Mouse (Mus musculus) liver, postnatal 0 days (tissue): ENCODE measurements around the gene Dmac2. TPM values are rescaled to one million over a fixed set of nuclear protein-coding genes. Genes with fewer than 3 reads are reported as not detected.
A peak's percentile ranks its signal among the peaks of the same experiment; 100 is the strongest.

ENCODE experiments used
- ATAC-seq: fragments of 200-750 bp; cut with Nextera tagmentation; 2 replicates; pipeline ENCODE4 v1.8.0; 2017; ENCODE audit warnings: mild to moderate bottlenecking, moderate library complexity
- DNase-seq: peaks from one replicate; pipeline ENCODE4 v3.0.0-alpha.2; 2016
- H3K27ac ChIP-seq: fragments of 300-500 bp; sonication (generic); 2 replicates; pipeline ENCODE4 v1.5.1; 2014; ENCODE audit warnings: antibody characterized with exemption, moderate library complexity, mild to moderate bottlenecking, low read depth
- H3K27me3 ChIP-seq: fragments of 300-500 bp; sonication (generic); 2 replicates; pipeline ENCODE4 v1.6.1; 2014; ENCODE audit warnings: low read length, control low read depth, mixed read lengths; ENCODE audit not compliant: insufficient read depth
- H3K36me3 ChIP-seq: fragments of 300-500 bp; sonication (generic); replicated peaks from 2 replicates; pipeline ENCODE4 v1.6.1; 2014; ENCODE audit warnings: mild to moderate bottlenecking, control low read depth, low read length, moderate library complexity, mixed read lengths; ENCODE audit not compliant: insufficient read depth
- H3K4me1 ChIP-seq: fragments of 300-500 bp; sonication (generic); 2 replicates; pipeline ENCODE4 v1.6.1; 2014; ENCODE audit warnings: antibody characterized with exemption, mild to moderate bottlenecking, control low read depth; ENCODE audit not compliant: insufficient read depth
- H3K4me2 ChIP-seq: fragments of 300-500 bp; sonication (generic); 2 replicates; pipeline ENCODE4 v1.6.1; 2014; ENCODE audit warnings: low read depth, mild to moderate bottlenecking, low read length, moderate library complexity, mixed read lengths
- H3K4me3 ChIP-seq: fragments of 300-500 bp; sonication (generic); 2 replicates; pipeline ENCODE4 v1.5.1; 2014; ENCODE audit warnings: low read depth, low read length
- H3K9ac ChIP-seq: fragments of 300-500 bp; sonication (generic); replicated peaks from 2 replicates; pipeline ENCODE4 v1.6.1; 2014; ENCODE audit warnings: mild to moderate bottlenecking, moderate library complexity
- H3K9me3 ChIP-seq: fragments of 300-500 bp; sonication (generic); 2 replicates; pipeline ENCODE4 v1.6.1; 2016; ENCODE audit warnings: mild to moderate bottlenecking, control low read depth, low read length, mixed read lengths
- CTCF ChIP-seq: sonication (generic); IDR thresholded peaks from 2 replicates; pipeline ENCODE4 v1.5.1; 2016; ENCODE audit warnings: antibody characterized with exemption, low read depth
- EP300 ChIP-seq: IDR thresholded peaks from 2 replicates; pipeline ENCODE4 v1.6.1; 2016; ENCODE audit warnings: antibody characterized with exemption, low read depth, mild to moderate bottlenecking
- WGBS: fragments of 180-500 bp; shearing (Covaris S2); extraction: QIAGEN DNeasy Blood & Tissue Kit; methylation state at CpG from one replicate; pipeline ENCODE4 v1.1.7; 2014; ENCODE audit not compliant: insufficient replicate concordance; 5-methylcytosine and 5-hydroxymethylcytosine counted together
- polyA plus RNA-seq: library from polyadenylated mRNA; unstranded; fragments of >200 nt; fragmentation: Nextera tagmentation; extraction: Ambion mirVana; gene quantifications from 2 replicates; pipeline ENCODE4 v1.2.1, GENCODE M21; 2015

The Dmac2 gene
- polyA plus RNA-seq, 1 experiment from 2014 or later: 13.7 TPM

GRCm38 (mm10) chr7:25599663-25600062 is 19.6 kb upstream of the Dmac2 start:
- DNase-seq (peak; percentile 78), ATAC-seq (no peak)
- no peaks in the 10 kb centered on the region for H3K36me3 ChIP-seq

GRCm38 (mm10) chr7:25600666-25601065 is 18.5 kb upstream of the Dmac2 start:
- Histone ChIP-seq H3K4me3 (no peak overlapping the region), H3K9me3 (no peaks in the 10 kb centered on the region), H3K36me3 (no peaks in the 10 kb centered on the region), H3K4me1 (no peaks in the 10 kb centered on the region), H3K27me3 (no peaks in the 10 kb centered on the region), H3K9ac (no peak overlapping the region), H3K27ac (no peak overlapping the region), H3K4me2 (no peak overlapping the region)
- 81% methylated on average over 11 of the region's 11 CpGs for WGBS
- ATAC-seq (no peak), DNase-seq (no peak)
- no peak for TF ChIP-seq EP300
- TF ChIP-seq CTCF: no peak

More at GRCm38 (mm10) chr7:25599663-25600062, 19.6 kb upstream of the Dmac2 start:
- Histone ChIP-seq H3K9ac (no peak overlapping the region), H3K4me1 (no peaks in the 10 kb centered on the region), H3K4me2 (no peak overlapping the region), H3K9me3 (no peaks in the 10 kb centered on the region), H3K4me3 (no peak overlapping the region), H3K27me3 (no peaks in the 10 kb centered on the region), H3K27ac (no peak overlapping the region)
- WGBS: 13% methylated on average over 10 of the region's 10 CpGs
- TF ChIP-seq EP300: no peak
- peak; percentile 88 for TF ChIP-seq CTCF

GRCm38 (mm10) chr7:25601346-25601745 is 17.9 kb upstream of the Dmac2 start:
- H3K9ac ChIP-seq: no peak overlapping the region
- WGBS: 81% methylated on average over 16 of the region's 16 CpGs
- no peak overlapping the region for H3K27ac ChIP-seq
- no peak overlapping the region for H3K4me3 ChIP-seq
- ATAC-seq (no peak), DNase-seq (no peak)
- no peak for TF ChIP-seq CTCF
- TF ChIP-seq EP300: no peak
- H3K9me3 ChIP-seq: no peaks in the 10 kb centered on the region
- H3K4me2 ChIP-seq: no peak overlapping the region
- no peaks in the 10 kb centered on the region for H3K27me3 ChIP-seq
- no peaks in the 10 kb centered on the region for H3K36me3 ChIP-seq
- H3K4me1 ChIP-seq: no peaks in the 10 kb centered on the region

GRCm38 (mm10) chr7:25606625-25607063 is 12.6 kb upstream of the Dmac2 start:
- H3K4me2 ChIP-seq: peak overlapping the region; percentile 29; the same call in 1 of the 2 replicates
- no peak for DNase-seq
- H3K9me3 ChIP-seq: no peaks in the 10 kb centered on the region
- H3K4me1 ChIP-seq: 0 out of 2 replicates have a peak, but pooled peaks cover 7% of the 10 kb centered on the region
- no peaks in the 10 kb centered on the region for H3K27me3 ChIP-seq
- H3K4me3 ChIP-seq: no peak overlapping the region
- H3K36me3 ChIP-seq: no peaks in the 10 kb centered on the region
- TF ChIP-seq EP300 (0 out of 2 replicates have a peak, but pooled peaks have one; percentile 19), CTCF (no peak)
- ATAC-seq: no peak
- peak overlapping the region; percentile 39; the same call in 1 of the 2 replicates for H3K27ac ChIP-seq
- no peak overlapping the region for H3K9ac ChIP-seq
- WGBS: 31% methylated on average over 4 of the region's 4 CpGs

- Histone ChIP-seq H3K9me3 (no peaks in the 10 kb centered on the region), H3K9ac (no peak overlapping the region), H3K27me3 (no peaks in the 10 kb centered on the region), H3K4me3 (no peak overlapping the region), H3K4me1 (0 out of 2 replicates have a peak, but pooled peaks cover 7% of the 10 kb centered on the region), H3K36me3 (no peaks in the 10 kb centered on the region), H3K4me2 (no peak overlapping the region), H3K27ac (peak overlapping the region; percentile 39; the same call in 1 of the 2 replicates)
- DNase-seq: no peak
- ATAC-seq: no peak
- TF ChIP-seq EP300: no peak
- TF ChIP-seq CTCF: no peak
- 60% methylated on average over 2 of the region's 2 CpGs for WGBS
Measured at GRCm38 (mm10) chr7:25607196-25607595, 12.0 kb upstream of the Dmac2 start.

- Histone ChIP-seq H3K27me3 (no peaks in the 10 kb centered on the region), H3K9ac (no peak overlapping the region), H3K36me3 (no peaks in the 10 kb centered on the region), H3K4me3 (no peak overlapping the region), H3K4me2 (no peak overlapping the region), H3K27ac (no peak overlapping the region), H3K9me3 (no peaks in the 10 kb centered on the region), H3K4me1 (0 out of 2 replicates have a peak, but pooled peaks cover 7% of the 10 kb centered on the region)
- DNase-seq (no peak), ATAC-seq (no peak)
- WGBS: 29% methylated on average over 6 of the region's 6 CpGs
- no peak for TF ChIP-seq EP300
- no peak for TF ChIP-seq CTCF
Measured at GRCm38 (mm10) chr7:25610056-25610455, 9.2 kb upstream of the Dmac2 start.
